Comparison of ENCODE assay signal across 9 mouse cellular contexts in the genomic region with DNA sequence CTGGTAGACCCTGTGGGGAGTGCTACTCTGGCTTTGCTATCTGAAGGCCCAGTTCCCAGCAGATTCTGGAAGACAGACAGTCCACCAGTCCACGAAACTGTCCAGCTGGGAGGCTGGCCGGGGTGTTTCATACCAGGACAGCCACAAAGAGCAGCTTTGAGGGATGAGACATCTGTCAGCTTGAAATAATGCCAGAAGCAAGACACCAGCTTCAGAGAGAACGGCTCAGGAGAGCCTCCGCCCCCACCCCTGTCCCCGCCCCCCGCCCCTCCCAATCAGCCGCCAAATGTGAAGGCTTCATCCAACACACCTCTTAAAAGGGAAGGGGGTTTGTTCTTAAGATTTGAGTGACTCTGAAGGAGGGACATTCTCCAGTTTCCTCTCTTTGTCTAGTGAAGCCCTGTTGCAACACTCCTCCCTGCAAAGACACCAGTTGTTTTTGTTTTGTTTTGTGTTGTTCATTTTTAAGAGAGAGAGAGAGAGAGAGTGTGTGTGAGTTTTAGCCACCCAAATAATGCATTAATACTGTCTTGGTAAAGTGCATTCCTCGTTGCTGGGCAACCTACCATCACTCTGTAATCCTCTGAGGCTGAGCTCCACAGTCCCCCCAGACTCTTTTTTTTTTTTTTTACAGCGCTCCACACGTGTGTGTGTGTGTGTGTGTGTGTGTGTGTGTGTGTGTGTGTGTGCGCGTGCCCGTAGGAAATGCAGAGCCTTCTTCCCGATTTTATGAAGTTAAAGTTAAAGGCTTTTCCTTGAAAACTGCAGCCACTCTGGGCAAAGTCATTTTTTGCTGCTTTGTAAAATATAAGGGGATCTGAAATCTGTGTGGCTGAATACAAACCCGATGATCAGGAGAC.
DNase-seq lines count a peak whose midpoint lies in the region; ATAC-seq lines count a peak whose summit lies in the region.
"Had no signal": no experiment of that assay in that cellular context is flagged by ENCODE, and none has a peak within 500 bp of the region (broad histone marks: within the 10 kb centered on the region; RNA-seq: fewer than 3 reads in every experiment).

No protein-coding gene starts in this region.

- H3K27me3 ChIP-seq in liver, embryonic 12.5 days (replicated peaks), result no peaks in the 10 kb centered on the region
- H3K27me3 ChIP-seq in embryonic facial prominence, embryonic 11.5 days (ENCODE audit: control insufficient read depth, insufficient read depth, low read length), result no peaks in the 10 kb centered on the region
- H3K27me3 ChIP-seq in heart, embryonic 13.5 days (replicated peaks), result no peaks in the 10 kb centered on the region
- H3K27me3 ChIP-seq in midbrain, embryonic 13.5 days, result no peaks in the 10 kb centered on the region

- no peaks in the 10 kb centered on the region for H3K4me1 ChIP-seq in liver, embryonic 12.5 days
- peaks cover 9% of the 10 kb centered on the region for H3K4me1 ChIP-seq in embryonic facial prominence, embryonic 11.5 days (ENCODE audit: control insufficient read depth, insufficient read depth, low read length)
- peaks cover 26% of the 10 kb centered on the region for H3K4me1 ChIP-seq in heart, embryonic 13.5 days
- peaks cover 44% of the 10 kb centered on the region for H3K4me1 ChIP-seq in midbrain, embryonic 13.5 days (replicated peaks)

- no peaks in the 10 kb centered on the region for H3K9me3 ChIP-seq in liver, embryonic 12.5 days (replicated peaks)
- no peaks in the 10 kb centered on the region for H3K9me3 ChIP-seq in embryonic facial prominence, embryonic 11.5 days (replicated peaks; ENCODE audit: control insufficient read depth, low read length)
- no peaks in the 10 kb centered on the region for H3K9me3 ChIP-seq in heart, embryonic 13.5 days
- no peaks in the 10 kb centered on the region for H3K9me3 ChIP-seq in midbrain, embryonic 13.5 days

- no peak overlapping the region for H3K9ac ChIP-seq in liver, embryonic 12.5 days
- H3K9ac ChIP-seq in embryonic facial prominence, embryonic 11.5 days (replicated peaks; ENCODE audit: low read length), result no peak overlapping the region
- H3K9ac ChIP-seq in heart, embryonic 13.5 days, result no peak overlapping the region
- H3K9ac ChIP-seq in midbrain, embryonic 13.5 days (replicated peaks), result peak overlapping the region; percentile 39

- H3K4me2 ChIP-seq in liver, embryonic 12.5 days, result no peak overlapping the region
- peak overlapping the region; percentile 7; the same call in 1 of the 2 replicates for H3K4me2 ChIP-seq in embryonic facial prominence, embryonic 11.5 days (ENCODE audit: low read depth, low read length)
- H3K4me2 ChIP-seq in heart, embryonic 13.5 days, result peak overlapping the region; percentile 41
- peak overlapping the region; percentile 40 for H3K4me2 ChIP-seq in midbrain, embryonic 13.5 days (replicated peaks)

- 18% methylated on average over 15 of the region's 15 CpGs for WGBS in liver, embryonic 12.5 days (ENCODE audit: insufficient replicate concordance)
- 12% methylated on average over 15 of the region's 15 CpGs for WGBS in embryonic facial prominence, embryonic 11.5 days
- 23% methylated on average over 15 of the region's 15 CpGs for WGBS in heart, embryonic 13.5 days
- WGBS in midbrain, embryonic 13.5 days, result 4% methylated on average over 15 of the region's 15 CpGs

- H3K4me3 ChIP-seq in liver, embryonic 12.5 days, result no peak overlapping the region
- H3K4me3 ChIP-seq in embryonic facial prominence, embryonic 11.5 days (ENCODE audit: low read depth, low read length), result no peak overlapping the region
- H3K4me3 ChIP-seq in heart, embryonic 13.5 days, result no peak overlapping the region
- H3K4me3 ChIP-seq in midbrain, embryonic 13.5 days (replicated peaks), result no peak overlapping the region

- ATAC-seq in liver, embryonic 12.5 days, result no peak
- ATAC-seq in embryonic facial prominence, embryonic 11.5 days (replicated peaks; ENCODE audit: insufficient number of reproducible peaks, low FRiP score, low TSS enrichment, low read depth), result peak; percentile 49; the same call in 1 of the 2 replicates
- ATAC-seq in heart, embryonic 13.5 days (ENCODE audit: extremely low read depth, insufficient number of reproducible peaks, low FRiP score, low TSS enrichment), result no peak
- peak; percentile 78 for ATAC-seq in midbrain, embryonic 13.5 days
- ATAC-seq in megakaryocyte-erythroid progenitor cell, adult 5-6 weeks (replicated peaks; ENCODE audit: low FRiP score, low TSS enrichment, poor library complexity, severe bottlenecking), result no peak

- no peak overlapping the region for H3K27ac ChIP-seq in liver, embryonic 12.5 days
- peak overlapping the region; percentile 52; the same call in 1 of the 2 replicates for H3K27ac ChIP-seq in embryonic facial prominence, embryonic 11.5 days (replicated peaks; ENCODE audit: low read depth, low read length)
- H3K27ac ChIP-seq in heart, embryonic 13.5 days (replicated peaks), result peak overlapping the region; percentile 6; the same call in 1 of the 2 replicates
- peak overlapping the region; percentile 54 for H3K27ac ChIP-seq in midbrain, embryonic 13.5 days
- H3K27ac ChIP-seq: macrophage had no signal

- no peaks in the 10 kb centered on the region for H3K36me3 ChIP-seq in liver, embryonic 12.5 days
- H3K36me3 ChIP-seq in embryonic facial prominence, embryonic 11.5 days (replicated peaks; ENCODE audit: control insufficient read depth, insufficient read depth, low read depth, low read length), result no peaks in the 10 kb centered on the region
- no peaks in the 10 kb centered on the region for H3K36me3 ChIP-seq in heart, embryonic 13.5 days
- H3K36me3 ChIP-seq in midbrain, embryonic 13.5 days, result no peaks in the 10 kb centered on the region

- peak; percentile 11 for DNase-seq in liver
- peak; percentile 59 for DNase-seq in embryonic facial prominence, embryonic 11.5 days (ENCODE audit: low spot score)
- peak; percentile 59 for DNase-seq in layer of hippocampus, adult 9-11 months
- no peak for DNase-seq in thymus, postnatal 36 days

Comparison
In these comparisons a context has a peak if more than half of its experiments do, and no peak if none do; other contexts are left out.
1. DNase-seq: peak in liver (single experiment), embryonic facial prominence, embryonic 11.5 days (single experiment) and layer of hippocampus, adult 9-11 months (single experiment); none in thymus, postnatal 36 days (0 of 2).
2. ATAC-seq: peak in embryonic facial prominence, embryonic 11.5 days (single experiment) and midbrain, embryonic 13.5 days (single experiment); none in liver, embryonic 12.5 days (single experiment), heart, embryonic 13.5 days (single experiment) and megakaryocyte-erythroid progenitor cell, adult 5-6 weeks (single experiment).